Mouse (Mus musculus): ENCODE measurements around the gene Map3k14. TPM values are rescaled to one million over a fixed set of nuclear protein-coding genes. Genes with fewer than 3 reads are reported as not detected.
A peak's percentile ranks its signal among the peaks of the same experiment; 100 is the strongest.

Gene Map3k14
- 6.0 and 7.8 TPM in 2 replicates for polyA plus RNA-seq (2016; fragmentation: Nextera tagmentation; extraction: Ambion mirVana)

DNA sequence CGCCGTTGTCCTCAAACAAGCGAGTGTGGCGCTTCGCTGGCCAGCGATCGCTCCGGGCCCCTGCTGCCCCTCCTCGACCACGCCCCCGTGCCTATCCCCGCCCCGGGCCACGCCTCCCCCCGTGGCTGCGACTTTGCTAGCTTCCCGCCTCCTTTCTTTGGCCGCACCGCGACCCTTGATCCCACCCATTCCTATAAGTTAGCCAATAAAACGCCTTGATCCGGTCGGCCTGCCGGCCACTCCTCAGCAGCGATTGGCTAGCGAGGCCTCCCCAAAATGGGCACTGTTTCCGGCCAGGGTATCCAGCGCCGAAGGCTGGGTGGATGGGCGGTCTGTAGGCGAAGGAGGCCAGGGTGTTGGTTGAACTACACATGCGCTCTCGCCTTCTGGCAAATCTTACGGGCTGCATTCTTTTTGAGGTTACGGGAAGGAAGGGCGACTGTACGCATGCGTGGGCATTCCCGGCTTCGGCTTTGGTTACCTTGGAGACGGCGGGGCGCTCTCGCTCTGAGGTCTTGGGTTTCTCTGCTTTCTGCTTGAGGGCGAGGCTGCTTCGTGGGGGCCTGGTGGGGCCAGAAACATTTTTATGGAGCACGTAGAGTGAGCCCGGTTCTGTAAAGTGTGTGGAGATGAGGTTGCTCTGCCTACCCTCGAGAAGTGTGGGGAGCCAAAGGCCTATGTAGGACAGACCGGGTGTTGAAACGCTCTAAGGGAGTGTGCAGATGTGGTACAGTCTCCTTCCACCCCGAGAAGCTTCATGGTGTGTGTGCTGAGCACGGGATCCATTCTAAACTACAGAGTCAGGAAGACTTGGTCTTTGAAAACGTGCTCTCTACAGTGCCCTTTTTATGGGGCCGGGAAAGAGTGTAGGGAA lies at the start of gene Map3k14:
TSS of gene Map3k14 (minus strand) at position 127 of the 874 bp plus-strand sequence.
- ATAC-seq (ENCODE audit: low FRiP score, low read depth), result peak; percentile 97

DNA sequence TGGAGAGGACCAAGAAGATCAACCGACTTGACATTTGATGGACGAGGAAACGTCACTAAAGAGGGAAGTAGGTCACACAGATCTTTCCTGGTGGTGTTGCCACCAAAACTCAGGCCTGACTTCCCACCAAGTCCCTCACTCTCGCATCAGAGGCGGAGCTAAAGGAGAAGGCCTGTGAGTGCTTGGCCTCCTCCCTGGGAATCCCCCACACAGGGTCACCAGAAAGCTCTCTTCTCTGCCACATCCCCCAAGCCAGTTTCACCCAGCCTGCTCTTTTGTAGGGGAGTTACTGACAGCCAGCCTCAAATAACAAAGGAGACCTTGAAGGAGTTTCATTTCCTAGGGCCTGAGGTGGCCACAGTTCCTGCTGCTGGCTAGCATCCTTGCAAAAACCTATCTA lies 48.1 kb upstream of the Map3k14 start:
- Histone ChIP-seq H3K9me3 (no peaks in the 10 kb centered on the region), H3K27me3 (peaks cover 7% of the 10 kb centered on the region; the same call in 1 of the 2 replicates), H3K27ac (replicated peaks) (no peak overlapping the region), H3K36me3 (no peaks in the 10 kb centered on the region), H3K4me2 (replicated peaks) (no peak overlapping the region), H3K4me3 (no peak overlapping the region), H3K9ac (replicated peaks) (no peak overlapping the region), H3K4me1 (peaks cover 10% of the 10 kb centered on the region; the same call in 1 of the 2 replicates)
- ATAC-seq (ENCODE audit: low FRiP score, low read depth), result no peak
- 90% methylated on average over 5 of the region's 5 CpGs for WGBS

More for the DNA sequence above, at the start of gene Map3k14:
- Histone ChIP-seq H3K27me3 (no peaks in the 10 kb centered on the region), H3K27ac (replicated peaks) (peak within 1 kb of the TSS; percentile 94), H3K4me2 (replicated peaks) (peak within 1 kb of the TSS; percentile 76), H3K4me1 (peaks cover 56% of the 10 kb centered on the region), H3K9ac (replicated peaks) (peak within 1 kb of the TSS; percentile 73), H3K36me3 (no peaks in the 10 kb centered on the region), H3K4me3 (peak within 1 kb of the TSS; percentile 62), H3K9me3 (no peaks in the 10 kb centered on the region)
- 1% methylated on average over 55 of the region's 55 CpGs for WGBS

DNA sequence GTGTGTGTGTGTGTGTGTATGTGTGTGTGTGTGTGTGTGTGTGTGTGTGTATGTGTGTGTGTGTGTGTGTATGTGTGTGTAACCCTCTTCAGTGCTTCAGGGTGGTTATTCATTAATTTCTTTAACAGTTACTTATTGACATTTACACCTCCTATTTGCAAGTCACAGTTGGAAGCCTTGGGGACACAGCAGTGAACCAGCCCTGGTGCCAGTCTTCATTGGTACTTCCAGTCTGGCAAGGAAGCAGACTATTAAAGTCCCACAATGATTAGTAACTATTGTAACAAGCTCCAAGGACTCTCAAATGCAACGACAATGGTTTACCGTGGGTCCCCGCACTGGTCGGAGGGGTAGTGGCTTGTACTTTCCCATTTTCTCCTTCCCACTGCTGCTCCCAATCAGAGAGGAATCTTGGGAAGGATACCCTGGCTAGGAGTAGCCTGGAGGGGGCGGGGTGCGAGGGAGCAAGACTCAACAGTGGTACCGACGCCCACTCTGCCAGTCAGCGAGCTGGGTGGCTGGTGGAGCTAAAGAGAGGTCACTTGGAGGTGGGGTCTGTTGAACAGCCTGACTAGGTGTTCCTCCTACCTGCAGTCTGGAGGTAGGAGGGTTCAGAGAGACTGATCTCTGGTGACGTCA lies 47.6 kb upstream of the Map3k14 start:
- peaks cover 7% of the 10 kb centered on the region; the same call in 1 of the 2 replicates for H3K27me3 ChIP-seq
- no peak overlapping the region for H3K9ac ChIP-seq (replicated peaks)
- no peak overlapping the region for H3K4me2 ChIP-seq (replicated peaks)
- H3K27ac ChIP-seq (replicated peaks), result no peak overlapping the region
- no peaks in the 10 kb centered on the region for H3K36me3 ChIP-seq
- H3K4me1 ChIP-seq, result peaks cover 10% of the 10 kb centered on the region; the same call in 1 of the 2 replicates
- 83% methylated on average over 10 of the region's 10 CpGs for WGBS
- H3K9me3 ChIP-seq, result no peaks in the 10 kb centered on the region
- H3K4me3 ChIP-seq, result no peak overlapping the region
- ATAC-seq (ENCODE audit: low FRiP score, low read depth), result no peak

- H3K9me3 ChIP-seq, result no peaks in the 10 kb centered on the region
- peaks cover 7% of the 10 kb centered on the region; the same call in 1 of the 2 replicates for H3K27me3 ChIP-seq
- H3K9ac ChIP-seq (replicated peaks), result no peak overlapping the region
- H3K36me3 ChIP-seq, result no peaks in the 10 kb centered on the region
- WGBS, result 87% methylated on average over 6 of the region's 6 CpGs
- H3K4me3 ChIP-seq, result no peak overlapping the region
- no peak overlapping the region for H3K27ac ChIP-seq (replicated peaks)
- peaks cover 6% of the 10 kb centered on the region; the same call in 1 of the 2 replicates for H3K4me1 ChIP-seq
- no peak for ATAC-seq (ENCODE audit: low FRiP score, low read depth)
- no peak overlapping the region for H3K4me2 ChIP-seq (replicated peaks)
These were observed 46.3 kb upstream of the Map3k14 start for GRCm38 (mm10) chr11:103313542-103313941.

GRCm38 (mm10) chr11:103312655-103313255 lies 45.5 kb upstream of the Map3k14 start:
- H3K4me1 ChIP-seq, result peaks cover 6% of the 10 kb centered on the region; the same call in 1 of the 2 replicates
- H3K36me3 ChIP-seq, result no peaks in the 10 kb centered on the region
- H3K4me2 ChIP-seq (replicated peaks), result no peak overlapping the region
- 44% methylated on average over 8 of the region's 8 CpGs for WGBS
- H3K27me3 ChIP-seq, result peaks cover 7% of the 10 kb centered on the region; the same call in 1 of the 2 replicates
- no peak for ATAC-seq (ENCODE audit: low FRiP score, low read depth)
- H3K9ac ChIP-seq (replicated peaks), result no peak overlapping the region
- H3K27ac ChIP-seq (replicated peaks), result no peak overlapping the region
- no peaks in the 10 kb centered on the region for H3K9me3 ChIP-seq
- H3K4me3 ChIP-seq, result no peak overlapping the region

DNA sequence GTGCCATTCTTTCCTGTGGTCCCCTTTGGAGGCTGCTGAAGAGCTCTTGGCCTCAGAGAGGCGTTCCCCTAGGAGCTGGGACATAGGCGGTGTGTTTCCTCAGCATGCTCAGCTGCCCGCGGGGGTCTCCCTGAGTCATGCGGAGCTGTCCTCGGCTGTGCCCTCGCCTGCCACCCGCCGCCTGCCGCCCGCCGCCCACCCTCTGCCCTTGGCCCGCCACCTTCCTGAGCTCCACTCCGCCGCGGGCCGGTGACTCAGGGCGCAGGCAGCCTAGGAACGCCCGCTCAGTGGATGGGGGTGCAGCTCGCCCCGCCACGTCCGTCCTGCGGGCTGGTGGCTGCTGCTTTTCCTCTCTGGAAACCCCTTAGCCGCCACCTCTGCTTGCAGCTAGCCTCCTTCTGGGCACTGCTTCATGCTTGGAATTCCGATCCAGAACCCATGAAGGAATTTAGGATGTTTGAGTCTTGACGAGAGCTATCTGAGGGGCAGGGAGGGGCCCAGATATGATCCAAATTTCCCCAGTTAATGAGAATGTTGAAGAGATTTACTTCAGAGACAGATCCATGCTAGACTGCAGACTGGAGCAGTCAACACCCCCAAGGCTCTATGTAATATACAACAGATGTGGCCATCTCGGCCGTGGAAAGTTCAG lies 44.8 kb upstream of the Map3k14 start:
- H3K4me1 ChIP-seq, result peaks cover 6% of the 10 kb centered on the region; the same call in 1 of the 2 replicates
- H3K27me3 ChIP-seq, result peaks cover 7% of the 10 kb centered on the region; the same call in 1 of the 2 replicates
- H3K27ac ChIP-seq (replicated peaks), result no peak overlapping the region; the same call in 1 of the 2 replicates
- 6% methylated on average over 30 of the region's 30 CpGs for WGBS
- H3K9me3 ChIP-seq, result no peaks in the 10 kb centered on the region
- ATAC-seq (ENCODE audit: low FRiP score, low read depth), result no peak
- H3K4me2 ChIP-seq (replicated peaks), result peak overlapping the region; percentile 61
- H3K9ac ChIP-seq (replicated peaks), result peak overlapping the region; percentile 53
- peak overlapping the region; percentile 36 for H3K4me3 ChIP-seq
- no peaks in the 10 kb centered on the region for H3K36me3 ChIP-seq

DNA sequence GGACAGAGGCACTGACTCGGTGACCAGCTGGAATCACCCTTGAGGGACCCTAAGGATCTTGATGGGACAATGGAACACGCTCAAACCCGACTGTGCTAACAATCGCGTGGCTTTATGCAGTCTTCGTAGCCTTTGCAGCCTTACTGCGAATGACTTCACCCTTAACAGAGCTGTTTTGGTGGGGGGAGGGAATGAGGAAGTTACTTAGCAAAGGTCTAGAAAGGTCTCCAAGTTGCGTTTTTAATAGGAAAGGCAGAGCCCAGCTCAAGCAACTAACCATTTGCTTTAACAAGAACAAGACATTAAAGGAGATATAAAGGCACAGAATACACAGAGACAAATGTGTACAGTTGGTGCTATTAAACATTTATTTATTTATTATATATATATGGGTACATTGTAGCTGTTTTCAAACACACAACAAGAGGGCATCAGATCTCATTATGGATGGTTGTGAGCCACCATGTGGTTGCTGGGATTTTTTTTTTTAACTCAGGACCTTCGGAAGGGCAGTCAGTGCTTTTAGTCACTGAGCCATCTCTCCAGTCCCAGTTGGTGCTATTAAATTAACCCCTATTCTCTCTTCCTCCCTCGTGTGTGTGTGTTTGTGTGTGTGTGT lies 42.8 kb upstream of the Map3k14 start:
- Histone ChIP-seq H3K4me2 (replicated peaks) (no peak overlapping the region), H3K4me3 (no peak overlapping the region), H3K27ac (replicated peaks) (no peak overlapping the region), H3K4me1 (peaks cover 6% of the 10 kb centered on the region; the same call in 1 of the 2 replicates), H3K9ac (replicated peaks) (no peak overlapping the region), H3K9me3 (no peaks in the 10 kb centered on the region), H3K27me3 (peaks cover 7% of the 10 kb centered on the region; the same call in 1 of the 2 replicates), H3K36me3 (no peaks in the 10 kb centered on the region)
- WGBS, result 80% methylated on average over 10 of the region's 10 CpGs
- ATAC-seq (ENCODE audit: low FRiP score, low read depth), result no peak

GRCm38 (mm10) chr11:103307910-103308309 lies 40.6 kb upstream of the Map3k14 start:
- Histone ChIP-seq H3K27me3 (peaks cover 7% of the 10 kb centered on the region; the same call in 1 of the 2 replicates), H3K4me3 (no peak overlapping the region), H3K36me3 (no peaks in the 10 kb centered on the region), H3K9me3 (no peaks in the 10 kb centered on the region), H3K4me1 (peaks cover 6% of the 10 kb centered on the region; the same call in 1 of the 2 replicates), H3K4me2 (replicated peaks) (no peak overlapping the region), H3K27ac (replicated peaks) (no peak overlapping the region), H3K9ac (replicated peaks) (no peak overlapping the region)
- no peak for ATAC-seq (ENCODE audit: low FRiP score, low read depth)
- 66% methylated on average over 8 of the region's 8 CpGs for WGBS

- no peak for ATAC-seq (ENCODE audit: low FRiP score, low read depth)
- Histone ChIP-seq H3K4me3 (no peak overlapping the region), H3K27me3 (no peaks in the 10 kb centered on the region), H3K4me1 (no peaks in the 10 kb centered on the region), H3K36me3 (no peaks in the 10 kb centered on the region), H3K27ac (replicated peaks) (no peak overlapping the region), H3K9me3 (no peaks in the 10 kb centered on the region), H3K9ac (replicated peaks) (no peak overlapping the region), H3K4me2 (replicated peaks) (no peak overlapping the region)
- 80% methylated on average over 9 of the region's 9 CpGs for WGBS
These were observed 37.3 kb upstream of the Map3k14 start for GRCm38 (mm10) chr11:103304525-103304924.

DNA sequence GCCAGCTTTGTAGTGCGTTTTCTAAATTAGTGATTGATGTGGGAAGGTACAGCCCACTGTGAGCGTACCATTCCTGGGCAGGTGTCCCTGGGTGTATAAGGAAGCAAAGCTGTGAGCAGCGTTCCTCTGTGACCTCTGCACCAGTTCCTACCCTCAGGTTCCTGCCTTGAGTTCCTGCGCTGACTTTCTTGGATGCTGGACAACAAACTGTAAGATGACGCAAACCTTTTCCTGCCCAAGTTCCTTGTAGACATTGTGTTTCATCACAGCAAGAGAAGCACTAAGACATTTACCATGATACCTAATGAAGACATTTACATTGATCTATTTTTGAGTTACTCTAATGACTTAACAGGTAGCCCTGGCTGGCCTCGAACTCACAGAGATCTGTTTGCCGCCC lies 27.5 kb upstream of the Map3k14 start:
- H3K9me3 ChIP-seq, result no peaks in the 10 kb centered on the region
- H3K9ac ChIP-seq (replicated peaks), result no peak overlapping the region
- H3K4me2 ChIP-seq (replicated peaks), result no peak overlapping the region
- WGBS, result 94% methylated on average over 7 of the region's 7 CpGs
- H3K27ac ChIP-seq (replicated peaks), result no peak overlapping the region
- H3K27me3 ChIP-seq, result no peaks in the 10 kb centered on the region
- no peaks in the 10 kb centered on the region for H3K36me3 ChIP-seq
- no peak overlapping the region for H3K4me3 ChIP-seq
- peaks cover 8% of the 10 kb centered on the region; the same call in 1 of the 2 replicates for H3K4me1 ChIP-seq
- ATAC-seq (ENCODE audit: low FRiP score, low read depth), result no peak

GRCm38 (mm10) chr11:103294066-103294465 lies 26.8 kb upstream of the Map3k14 start:
- ATAC-seq (ENCODE audit: low FRiP score, low read depth), result no peak
- 89% methylated on average over 6 of the region's 6 CpGs for WGBS
- no peak overlapping the region for H3K4me2 ChIP-seq (replicated peaks)
- H3K4me1 ChIP-seq, result peaks cover 8% of the 10 kb centered on the region; the same call in 1 of the 2 replicates
- no peaks in the 10 kb centered on the region for H3K36me3 ChIP-seq
- no peak overlapping the region for H3K4me3 ChIP-seq
- H3K27ac ChIP-seq (replicated peaks), result no peak overlapping the region
- H3K27me3 ChIP-seq, result no peaks in the 10 kb centered on the region
- H3K9ac ChIP-seq (replicated peaks), result no peak overlapping the region
- H3K9me3 ChIP-seq, result no peaks in the 10 kb centered on the region
